Mouse (Mus musculus) cerebellum, adult 2 months (tissue): ENCODE data around the gene Plekhg1. TPM values are rescaled to one million over a fixed set of nuclear protein-coding genes. Genes with fewer than 3 reads are reported as not detected.
A peak's percentile ranks its signal among the peaks of the same experiment; 100 is the strongest.

ENCODE experiments used
- DNase-seq, 2 experiments: peaks; one replicate each; pipeline ENCODE4 v3.0.0; 2021
- H3K27ac ChIP-seq: fragments of 200-500 bp; 2 replicates; pipeline ENCODE4 v1.5.1; 2012; ENCODE audit warnings: low read length, control low read depth, inconsistent platforms; ENCODE audit not compliant: insufficient read depth
- H3K27me3 ChIP-seq: fragments of 200-500 bp; 2 replicates; pipeline ENCODE4 v1.6.1; 2012; ENCODE audit warnings: inconsistent platforms, mild to moderate bottlenecking, low read length, moderate library complexity; ENCODE audit not compliant: control insufficient read depth, insufficient read depth
- H3K4me1 ChIP-seq: fragments of 200-500 bp; 2 replicates; pipeline ENCODE4 v1.6.1; 2011; ENCODE audit warnings: low read length; ENCODE audit not compliant: control insufficient read depth, insufficient read depth
- H3K4me3 ChIP-seq: fragments of 200-500 bp; replicated peaks from 2 replicates; pipeline ENCODE3; 2011; ENCODE audit warnings: mild to moderate bottlenecking, low read depth, low read length, control low read depth; ENCODE audit not compliant: insufficient read depth
- CTCF ChIP-seq: fragments of 200-500 bp; IDR thresholded peaks from 2 replicates; pipeline ENCODE4 v1.5.1; 2011; ENCODE audit warnings: low read depth, mild to moderate bottlenecking, control low read depth, low read length, moderate library complexity, borderline replicate concordance; ENCODE audit not compliant: insufficient read depth
- POLR2A ChIP-seq: fragments of 200-500 bp; IDR thresholded peaks from 2 replicates; pipeline ENCODE4 v1.6.1; 2011; ENCODE audit warnings: low read length, control low read depth, borderline replicate concordance; ENCODE audit not compliant: insufficient read depth
- WGBS: fragments of 180-500 bp; shearing (Covaris S2); methylation state at CpG from one replicate; pipeline ENCODE4 v1.1.7; 2018; 5-methylcytosine and 5-hydroxymethylcytosine counted together
- polyA plus RNA-seq: library from polyadenylated mRNA; depleted of rRNA; stranded (reverse); fragments of >200 nt; gene quantifications from 2 replicates; pipeline ENCODE4 v1.2.3, GENCODE M21; 2012

Plekhg1 gene
- polyA plus RNA-seq, 1 experiment, result 9.5 TPM

- H3K4me3 ChIP-seq, result no peak overlapping the region
- H3K27me3 ChIP-seq, result no peaks in the 10 kb centered on the region
- 56% methylated on average over 2 of the region's 2 CpGs for WGBS
- TF ChIP-seq CTCF (no peak), POLR2A (no peak)
- H3K27ac ChIP-seq, result no peak overlapping the region
- peaks cover 4% of the 10 kb centered on the region; the same call in 1 of the 2 replicates for H3K4me1 ChIP-seq
- DNase-seq, result no peak
Measured at GRCm38 (mm10) chr10:3722339-3722738, 17.8 kb upstream of the Plekhg1 start.

GRCm38 (mm10) chr10:3724665-3725064, 15.5 kb upstream of the Plekhg1 start:
- DNase-seq, result no peak
- 86% methylated on average over 1 of the region's 1 CpGs for WGBS
- no peak overlapping the region for H3K4me3 ChIP-seq
- H3K27me3 ChIP-seq, result no peaks in the 10 kb centered on the region
- H3K4me1 ChIP-seq, result no peaks in the 10 kb centered on the region; the same call in 1 of the 2 replicates
- H3K27ac ChIP-seq, result no peak overlapping the region
- TF ChIP-seq CTCF, result no peak
- TF ChIP-seq POLR2A, result no peak

DNA sequence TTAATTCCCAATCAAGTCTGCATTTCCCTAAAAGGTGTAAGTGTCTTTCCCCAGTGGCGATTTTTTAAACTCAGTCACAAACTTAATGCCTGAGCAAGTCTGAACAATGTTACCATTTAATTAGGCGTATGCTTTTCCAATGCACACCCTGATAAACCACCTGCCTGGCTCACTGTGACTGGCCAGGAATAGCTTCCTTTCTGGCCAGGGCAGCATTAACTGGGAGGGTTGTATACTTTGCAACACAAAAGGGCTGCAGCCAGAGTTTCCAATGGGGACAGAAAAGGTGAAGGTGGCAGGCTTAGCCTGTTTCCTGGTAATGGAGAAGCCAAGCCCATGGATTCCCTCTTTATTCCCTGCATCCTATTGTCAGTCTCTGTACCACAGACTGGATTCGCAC, 10.5 kb upstream of the Plekhg1 start:
- TF ChIP-seq POLR2A (no peak), CTCF (no peak)
- no peak overlapping the region for H3K27ac ChIP-seq
- no peak for DNase-seq
- H3K4me3 ChIP-seq, result no peak overlapping the region
- no peaks in the 10 kb centered on the region for H3K4me1 ChIP-seq
- WGBS, result 67% methylated on average over 3 of the region's 3 CpGs
- H3K27me3 ChIP-seq, result no peaks in the 10 kb centered on the region

GRCm38 (mm10) chr10:3730314-3730713, 9.8 kb upstream of the Plekhg1 start:
- DNase-seq, result no peak
- no peaks in the 10 kb centered on the region for H3K27me3 ChIP-seq
- TF ChIP-seq POLR2A (no peak), CTCF (no peak)
- H3K27ac ChIP-seq, result no peak overlapping the region
- no peak overlapping the region for H3K4me3 ChIP-seq
- no peaks in the 10 kb centered on the region for H3K4me1 ChIP-seq
- WGBS, result 58% methylated on average over 4 of the region's 4 CpGs

- DNase-seq, result no peak
- H3K27me3 ChIP-seq, result peaks cover 1% of the 10 kb centered on the region; the same call in 1 of the 2 replicates
- H3K4me1 ChIP-seq, result 0 out of 2 replicates have a peak, but pooled peaks cover 2% of the 10 kb centered on the region
- no peak overlapping the region for H3K4me3 ChIP-seq
- no peak for TF ChIP-seq POLR2A
- TF ChIP-seq CTCF, result no peak
- H3K27ac ChIP-seq, result no peak overlapping the region
- 31% methylated on average over 3 of the region's 3 CpGs for WGBS
Measured at GRCm38 (mm10) chr10:3737034-3737433, 3.1 kb upstream of the Plekhg1 start.

DNA sequence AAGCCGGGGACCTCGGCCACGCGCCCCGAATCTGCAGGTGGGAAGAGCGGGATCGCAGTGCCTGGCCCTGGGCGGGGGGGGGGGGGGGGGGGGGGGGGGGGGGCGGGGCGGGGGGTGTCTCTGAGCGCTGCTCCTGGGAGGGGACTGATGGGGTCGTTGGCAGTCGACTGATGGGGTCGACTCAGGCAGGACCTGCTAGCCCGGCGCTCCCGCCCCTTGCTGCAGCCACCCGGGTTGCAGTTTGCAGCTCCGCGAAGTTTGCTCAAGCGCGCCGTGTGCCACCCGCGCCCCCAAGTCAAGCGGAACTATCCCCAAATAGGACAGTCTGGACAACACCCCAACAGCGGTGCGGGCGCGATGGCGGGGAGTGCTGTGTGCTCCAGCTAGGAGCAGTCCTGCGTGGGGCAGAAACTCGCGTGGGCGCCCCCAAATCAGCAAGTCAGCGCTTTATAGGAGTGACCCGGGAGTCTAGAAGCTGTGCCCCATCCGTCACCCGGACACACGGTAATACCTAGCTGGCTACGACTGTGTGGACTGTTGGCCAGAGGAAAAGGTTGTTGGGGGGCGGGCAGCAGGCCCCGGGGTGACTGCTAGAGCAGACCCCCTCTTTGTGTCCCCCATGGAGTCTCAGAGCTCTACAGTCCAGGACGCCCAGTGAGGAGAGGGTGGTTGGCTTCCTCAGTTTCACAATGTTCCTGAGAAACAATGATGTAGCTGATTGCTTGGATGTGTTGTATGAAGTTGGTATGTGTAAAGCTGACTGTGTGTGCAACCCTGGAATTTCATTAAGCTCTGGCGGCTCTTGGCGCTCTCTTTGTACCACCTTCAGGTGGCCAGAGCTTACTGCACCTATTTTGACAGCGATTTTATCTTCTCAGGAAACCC, 582 bp downstream of the Plekhg1 start:
- peaks cover 1% of the 10 kb centered on the region; the same call in 1 of the 2 replicates for H3K27me3 ChIP-seq
- 0 out of 2 replicates have a peak, but pooled peaks cover 2% of the 10 kb centered on the region for H3K4me1 ChIP-seq
- DNase-seq, result peak; percentile 20 to 32
- peak; percentile 50 for TF ChIP-seq CTCF
- TF ChIP-seq POLR2A, result no peak
- peak overlapping the region; percentile 53 for H3K4me3 ChIP-seq
- under 1% methylated on average over 35 of the region's 47 CpGs for WGBS
- H3K27ac ChIP-seq, result peak overlapping the region; percentile 51; the same call in 1 of the 2 replicates

- TF ChIP-seq CTCF (no peak), POLR2A (no peak)
- 25% methylated on average over 5 of the region's 5 CpGs for WGBS
Measured at GRCm38 (mm10) chr10:3741791-3742190, 1.6 kb downstream of the Plekhg1 start.

GRCm38 (mm10) chr10:3743069-3743468, 2.9 kb downstream of the Plekhg1 start:
- no peak for DNase-seq
- TF ChIP-seq CTCF (no peak), POLR2A (no peak)
- no peak overlapping the region for H3K27ac ChIP-seq
- H3K27me3 ChIP-seq, result peaks cover 1% of the 10 kb centered on the region; the same call in 1 of the 2 replicates
- no peak overlapping the region for H3K4me3 ChIP-seq
- 40% methylated on average over 2 of the region's 2 CpGs for WGBS
- H3K4me1 ChIP-seq, result peaks cover 2% of the 10 kb centered on the region; the same call in 1 of the 2 replicates

More at GRCm38 (mm10) chr10:3741791-3742190, 1.6 kb downstream of the Plekhg1 start:
- no peak for DNase-seq
- Histone ChIP-seq H3K27ac (no peak overlapping the region), H3K27me3 (peaks cover 1% of the 10 kb centered on the region; the same call in 1 of the 2 replicates), H3K4me3 (no peak overlapping the region), H3K4me1 (peaks cover 2% of the 10 kb centered on the region; the same call in 1 of the 2 replicates)
